Mouse (Mus musculus): ENCODE results near the gene Gm20388. TPM values are rescaled to one million over a fixed set of nuclear protein-coding genes. Genes with fewer than 3 reads are reported as not detected.
A peak's percentile ranks its signal among the peaks of the same experiment; 100 is the strongest.

Gm20388 gene
- polyA plus RNA-seq, 1 experiment from 2014 or later = not detected

DNA sequence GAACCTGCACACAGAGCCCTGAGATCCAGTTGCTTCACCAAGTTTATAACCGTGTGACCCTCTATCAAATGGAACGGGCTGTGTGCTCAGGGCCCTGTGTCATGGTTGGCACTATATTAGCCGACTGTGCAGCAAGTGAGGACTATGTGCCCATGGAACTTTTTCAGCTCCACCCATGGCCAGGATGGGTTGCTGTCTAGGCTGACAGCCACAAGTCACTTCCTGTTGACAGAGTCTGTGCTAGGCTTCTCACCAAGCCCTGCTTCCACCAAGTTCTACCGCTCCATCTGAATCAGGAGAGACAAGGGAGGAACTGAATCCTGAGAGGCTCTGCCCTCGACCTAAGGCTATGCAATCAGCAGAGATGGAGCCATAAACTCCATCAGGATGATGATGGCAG lies 2650.6 kb downstream of the Gm20388 start:
- H3K9ac ChIP-seq = no peak overlapping the region
- no peaks in the 10 kb centered on the region for H3K9me3 ChIP-seq (ENCODE audit: control insufficient read depth, low read length)
- ATAC-seq (ENCODE audit: low FRiP score) (no peak), DNase-seq (ENCODE audit: low spot score) (no peak)
- H3K27ac ChIP-seq = no peak overlapping the region
- no peak overlapping the region for H3K4me3 ChIP-seq (replicated peaks; ENCODE audit: low read length)
- no peaks in the 10 kb centered on the region for H3K4me1 ChIP-seq (replicated peaks; ENCODE audit: control insufficient read depth, insufficient read depth, low read length)
- no peak overlapping the region for H3K4me2 ChIP-seq (replicated peaks)
- H3K36me3 ChIP-seq (replicated peaks; ENCODE audit: control insufficient read depth, insufficient read depth) = no peaks in the 10 kb centered on the region
- H3K27me3 ChIP-seq (ENCODE audit: control insufficient read depth, insufficient read depth, low read length) = no peaks in the 10 kb centered on the region
- 83% methylated on average over 5 of the region's 5 CpGs for WGBS

GRCm38 (mm10) chr8:122564363-122565352 lies 2654.0 kb downstream of the Gm20388 start:
- Histone ChIP-seq H3K4me2 (replicated peaks) (no peak overlapping the region), H3K4me3 (replicated peaks; ENCODE audit: low read length) (no peak overlapping the region), H3K36me3 (replicated peaks; ENCODE audit: control insufficient read depth, insufficient read depth) (no peaks in the 10 kb centered on the region), H3K27me3 (ENCODE audit: control insufficient read depth, insufficient read depth, low read length) (no peaks in the 10 kb centered on the region), H3K27ac (no peak overlapping the region), H3K4me1 (replicated peaks; ENCODE audit: control insufficient read depth, insufficient read depth, low read length) (peaks cover 22% of the 10 kb centered on the region), H3K9ac (no peak overlapping the region), H3K9me3 (ENCODE audit: control insufficient read depth, low read length) (no peaks in the 10 kb centered on the region)
- DNase-seq (ENCODE audit: low spot score) (no peak), ATAC-seq (ENCODE audit: low FRiP score) (no peak)
- 86% methylated on average over 25 of the region's 25 CpGs for WGBS

DNA sequence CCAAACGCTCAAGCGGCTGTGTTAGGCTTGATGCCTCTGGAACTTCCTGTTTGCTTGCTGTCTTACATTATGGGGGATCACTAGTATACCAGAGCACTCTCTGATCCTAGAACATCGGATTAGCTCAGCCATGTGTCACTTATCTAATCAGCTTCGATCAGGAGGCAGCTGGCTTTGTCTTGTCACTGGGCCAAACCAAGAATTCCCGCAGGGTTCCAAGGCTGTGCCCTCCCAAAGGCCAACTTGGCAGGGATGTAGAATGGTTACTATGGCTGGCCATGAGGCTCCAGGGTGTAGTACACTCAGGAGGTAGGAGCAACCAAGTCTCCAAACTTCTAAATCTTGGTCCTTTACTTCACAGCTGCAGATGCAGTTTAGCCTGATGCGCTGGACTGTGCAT lies 2656.1 kb downstream of the Gm20388 start:
- Histone ChIP-seq H3K4me2 (replicated peaks) (peak overlapping the region; percentile 87), H3K4me1 (replicated peaks; ENCODE audit: control insufficient read depth, insufficient read depth, low read length) (peaks cover 22% of the 10 kb centered on the region), H3K9me3 (ENCODE audit: control insufficient read depth, low read length) (no peaks in the 10 kb centered on the region), H3K27ac (peak overlapping the region; percentile 89), H3K36me3 (replicated peaks; ENCODE audit: control insufficient read depth, insufficient read depth) (peaks cover 6% of the 10 kb centered on the region; the same call in 1 of the 2 replicates), H3K4me3 (replicated peaks; ENCODE audit: low read length) (peak overlapping the region; percentile 80), H3K9ac (peak overlapping the region; percentile 73), H3K27me3 (ENCODE audit: control insufficient read depth, insufficient read depth, low read length) (no peaks in the 10 kb centered on the region)
- no peak for ATAC-seq (ENCODE audit: low FRiP score)
- WGBS = 29% methylated on average over 6 of the region's 6 CpGs
- no peak for DNase-seq (ENCODE audit: low spot score)

- no peaks in the 10 kb centered on the region for H3K27me3 ChIP-seq (ENCODE audit: control insufficient read depth, insufficient read depth, low read length)
- WGBS = under 1% methylated on average over 62 of the region's 62 CpGs
- peak within 1 kb of the TSS; percentile 73 for H3K9ac ChIP-seq
- ATAC-seq (ENCODE audit: low FRiP score) (peak; percentile 96), DNase-seq (ENCODE audit: low spot score) (peak; percentile 96)
- peak within 1 kb of the TSS; percentile 89 for H3K27ac ChIP-seq
- peaks cover 11% of the 10 kb centered on the region; the same call in 1 of the 2 replicates for H3K36me3 ChIP-seq (replicated peaks; ENCODE audit: control insufficient read depth, insufficient read depth)
- H3K4me3 ChIP-seq (replicated peaks; ENCODE audit: low read length) = peak within 1 kb of the TSS; percentile 80
- peaks cover 22% of the 10 kb centered on the region for H3K4me1 ChIP-seq (replicated peaks; ENCODE audit: control insufficient read depth, insufficient read depth, low read length)
- no peaks in the 10 kb centered on the region for H3K9me3 ChIP-seq (ENCODE audit: control insufficient read depth, low read length)
- H3K4me2 ChIP-seq (replicated peaks) = peak within 1 kb of the TSS; percentile 87
Measured at GRCm38 (mm10) chr8:122567361-122568108, 2656.9 kb downstream of the Gm20388 start, which contains the start of gene Cdt1. TSS of gene Cdt1 (plus strand) at chr8:122568015.

- peak overlapping the region; percentile 80 for H3K4me3 ChIP-seq (replicated peaks; ENCODE audit: low read length)
- peak overlapping the region; percentile 87 for H3K4me2 ChIP-seq (replicated peaks)
- H3K27ac ChIP-seq = peak overlapping the region; percentile 27; the same call in 1 of the 2 replicates
- H3K9ac ChIP-seq = peak overlapping the region; percentile 73
- H3K9me3 ChIP-seq (ENCODE audit: control insufficient read depth, low read length) = no peaks in the 10 kb centered on the region
- peaks cover 22% of the 10 kb centered on the region for H3K4me1 ChIP-seq (replicated peaks; ENCODE audit: control insufficient read depth, insufficient read depth, low read length)
- no peaks in the 10 kb centered on the region for H3K27me3 ChIP-seq (ENCODE audit: control insufficient read depth, insufficient read depth, low read length)
- DNase-seq (ENCODE audit: low spot score) = no peak
- H3K36me3 ChIP-seq (replicated peaks; ENCODE audit: control insufficient read depth, insufficient read depth) = peaks cover 11% of the 10 kb centered on the region; the same call in 1 of the 2 replicates
- ATAC-seq (ENCODE audit: low FRiP score) = peak; percentile 53
- WGBS = under 1% methylated on average over 34 of the region's 34 CpGs
Measured at GRCm38 (mm10) chr8:122568109-122568504, 2657.5 kb downstream of the Gm20388 start.

- Histone ChIP-seq H3K4me3 (replicated peaks; ENCODE audit: low read length) (peak overlapping the region; percentile 80), H3K27me3 (ENCODE audit: control insufficient read depth, insufficient read depth, low read length) (no peaks in the 10 kb centered on the region), H3K4me1 (replicated peaks; ENCODE audit: control insufficient read depth, insufficient read depth, low read length) (peaks cover 22% of the 10 kb centered on the region), H3K9ac (peak overlapping the region; percentile 73), H3K36me3 (replicated peaks; ENCODE audit: control insufficient read depth, insufficient read depth) (peaks cover 11% of the 10 kb centered on the region; the same call in 1 of the 2 replicates), H3K27ac (no peak overlapping the region), H3K4me2 (replicated peaks) (peak overlapping the region; percentile 87), H3K9me3 (ENCODE audit: control insufficient read depth, low read length) (no peaks in the 10 kb centered on the region)
- 12% methylated on average over 10 of the region's 10 CpGs for WGBS
- DNase-seq (ENCODE audit: low spot score) (no peak), ATAC-seq (ENCODE audit: low FRiP score) (no peak)
Measured at GRCm38 (mm10) chr8:122568881-122569309, 2658.3 kb downstream of the Gm20388 start.

DNA sequence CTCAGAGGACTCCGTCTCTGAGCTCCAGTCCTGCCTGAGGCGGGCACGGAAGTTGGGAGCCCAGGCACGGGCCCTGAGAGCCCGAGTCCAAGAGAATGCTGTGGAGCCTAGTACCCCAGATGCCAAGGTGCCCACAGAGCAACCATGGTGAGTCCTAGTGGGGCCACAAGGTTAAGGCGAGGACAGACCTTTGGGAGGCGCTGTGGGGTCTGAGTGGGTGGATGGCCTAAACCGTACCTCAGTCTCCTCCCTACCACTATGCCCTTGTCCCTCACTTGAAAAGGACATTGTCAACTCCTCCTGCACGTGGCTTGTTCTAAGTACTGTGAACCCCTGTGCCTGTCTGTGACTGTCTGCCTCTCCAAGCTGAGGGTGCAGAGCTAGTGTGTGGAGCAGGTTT lies 2658.7 kb downstream of the Gm20388 start:
- Histone ChIP-seq H3K27ac (no peak overlapping the region), H3K4me1 (replicated peaks; ENCODE audit: control insufficient read depth, insufficient read depth, low read length) (peaks cover 22% of the 10 kb centered on the region), H3K36me3 (replicated peaks; ENCODE audit: control insufficient read depth, insufficient read depth) (peaks cover 11% of the 10 kb centered on the region; the same call in 1 of the 2 replicates), H3K9me3 (ENCODE audit: control insufficient read depth, low read length) (no peaks in the 10 kb centered on the region), H3K4me3 (replicated peaks; ENCODE audit: low read length) (peak overlapping the region; percentile 80; the same call in 1 of the 2 replicates), H3K4me2 (replicated peaks) (peak overlapping the region; percentile 87), H3K9ac (peak overlapping the region; percentile 73; the same call in 1 of the 2 replicates), H3K27me3 (ENCODE audit: control insufficient read depth, insufficient read depth, low read length) (no peaks in the 10 kb centered on the region)
- ATAC-seq (ENCODE audit: low FRiP score) = no peak
- WGBS = 62% methylated on average over 9 of the region's 9 CpGs
- no peak for DNase-seq (ENCODE audit: low spot score)

DNA sequence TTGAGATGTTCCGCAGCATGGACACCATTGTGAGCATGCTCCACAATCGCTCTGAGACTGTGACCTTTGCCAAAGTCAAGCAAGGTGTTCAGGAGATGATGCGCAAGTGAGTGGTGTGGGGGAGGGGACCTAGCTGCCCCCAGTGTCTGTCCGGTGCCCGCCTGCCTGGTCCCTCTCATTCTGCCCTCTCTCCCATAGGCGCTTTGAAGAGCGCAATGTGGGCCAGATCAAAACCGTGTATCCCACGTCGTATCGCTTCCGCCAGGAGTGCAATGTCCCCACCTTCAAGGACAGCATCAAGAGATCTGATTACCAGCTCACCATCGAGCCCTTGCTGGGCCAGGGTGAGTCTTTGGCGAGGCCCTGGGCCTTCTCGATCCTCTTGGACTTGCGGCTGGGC lies 2659.4 kb downstream of the Gm20388 start:
- no peak overlapping the region for H3K9ac ChIP-seq
- peaks cover 11% of the 10 kb centered on the region; the same call in 1 of the 2 replicates for H3K36me3 ChIP-seq (replicated peaks; ENCODE audit: control insufficient read depth, insufficient read depth)
- DNase-seq (ENCODE audit: low spot score) = no peak

GRCm38 (mm10) chr8:122571153-122571552 lies 2660.5 kb downstream of the Gm20388 start:
- no peak overlapping the region for H3K9ac ChIP-seq

More for the DNA sequence above, 2659.4 kb downstream of the Gm20388 start:
- no peak for ATAC-seq (ENCODE audit: low FRiP score)
- H3K4me3 ChIP-seq (replicated peaks; ENCODE audit: low read length) = no peak overlapping the region
- H3K4me2 ChIP-seq (replicated peaks) = no peak overlapping the region
- no peak overlapping the region for H3K27ac ChIP-seq
- H3K4me1 ChIP-seq (replicated peaks; ENCODE audit: control insufficient read depth, insufficient read depth, low read length) = peaks cover 28% of the 10 kb centered on the region
- H3K9me3 ChIP-seq (ENCODE audit: control insufficient read depth, low read length) = no peaks in the 10 kb centered on the region
- WGBS = 93% methylated on average over 16 of the region's 16 CpGs
- no peaks in the 10 kb centered on the region for H3K27me3 ChIP-seq (ENCODE audit: control insufficient read depth, insufficient read depth, low read length)

More at GRCm38 (mm10) chr8:122571153-122571552, 2660.5 kb downstream of the Gm20388 start:
- peaks cover 39% of the 10 kb centered on the region for H3K4me1 ChIP-seq (replicated peaks; ENCODE audit: control insufficient read depth, insufficient read depth, low read length)
- H3K4me2 ChIP-seq (replicated peaks) = no peak overlapping the region
- ATAC-seq (ENCODE audit: low FRiP score) (no peak), DNase-seq (ENCODE audit: low spot score) (no peak)
- WGBS = 93% methylated on average over 11 of the region's 11 CpGs
- no peak overlapping the region for H3K4me3 ChIP-seq (replicated peaks; ENCODE audit: low read length)
- H3K36me3 ChIP-seq (replicated peaks; ENCODE audit: control insufficient read depth, insufficient read depth) = peaks cover 11% of the 10 kb centered on the region; the same call in 1 of the 2 replicates
- H3K9me3 ChIP-seq (ENCODE audit: control insufficient read depth, low read length) = no peaks in the 10 kb centered on the region
- H3K27me3 ChIP-seq (ENCODE audit: control insufficient read depth, insufficient read depth, low read length) = no peaks in the 10 kb centered on the region
- H3K27ac ChIP-seq = no peak overlapping the region
